Mouse (Mus musculus) embryonic facial prominence, embryonic 10.5 days (tissue): ENCODE measurements around the gene Cntln. TPM values are rescaled to one million over a fixed set of nuclear protein-coding genes. Genes with fewer than 3 reads are reported as not detected.

Experiments
- DNase-seq: peaks from one replicate; pipeline ENCODE4 v3.0.0-alpha.2; 2017; ENCODE audit warnings: low spot score
- H3K27ac ChIP-seq: fragments of 300-500 bp; sonication (generic); replicated peaks from 2 replicates; pipeline ENCODE4 v1.5.1; 2016; ENCODE audit warnings: mild to moderate bottlenecking
- H3K27me3 ChIP-seq: fragments of 300-500 bp; sonication (generic); replicated peaks from 2 replicates; pipeline ENCODE4 v1.6.1; 2016; ENCODE audit warnings: low read depth, mild to moderate bottlenecking; ENCODE audit not compliant: poor library complexity, severe bottlenecking
- H3K36me3 ChIP-seq: fragments of 300-500 bp; sonication (generic); replicated peaks from 2 replicates; pipeline ENCODE4 v1.6.1; 2016; ENCODE audit warnings: mild to moderate bottlenecking, moderate library complexity
- H3K4me1 ChIP-seq: fragments of 300-500 bp; sonication (generic); 2 replicates; pipeline ENCODE4 v1.6.1; 2016
- H3K4me3 ChIP-seq: fragments of 300-500 bp; sonication (generic); 2 replicates; pipeline ENCODE4 v1.5.1; 2016; ENCODE audit warnings: mild to moderate bottlenecking, moderate library complexity
- H3K9me3 ChIP-seq: fragments of 300-500 bp; sonication (generic); 2 replicates; pipeline ENCODE4 v1.6.1; 2016; ENCODE audit warnings: mild to moderate bottlenecking
- WGBS: fragments of 180-500 bp; shearing (Covaris S2); methylation state at CpG from one replicate; pipeline ENCODE4 v1.1.7; 2016; 5-methylcytosine and 5-hydroxymethylcytosine counted together
- polyA plus RNA-seq: library from polyadenylated mRNA; unstranded; fragments of >200 nt; fragmentation: Nextera tagmentation; extraction: Ambion mirVana; gene quantifications from 2 replicates; pipeline ENCODE4 v1.2.1, GENCODE M21; 2016

The Cntln gene
- 5.8 and 6.5 TPM in 2 replicates for polyA plus RNA-seq

- WGBS: under 1% methylated on average over 50 of the region's 50 CpGs
- H3K36me3 ChIP-seq: no peaks in the 10 kb centered on the region
Measured at GRCm38 (mm10) chr4:84884111-84884538, at the start of gene Cntln. Gene Cntln, plus strand, starts transcription at chr4:84884309.

GRCm38 (mm10) chr4:84836979-84837378 lies 47.1 kb upstream of the Cntln start:
- WGBS: 46% methylated on average over 5 of the region's 5 CpGs
- no peaks in the 10 kb centered on the region for H3K9me3 ChIP-seq
- no peak overlapping the region for H3K27ac ChIP-seq
- H3K4me1 ChIP-seq: 0 out of 2 replicates have a peak, but pooled peaks cover 4% of the 10 kb centered on the region
- H3K36me3 ChIP-seq: no peaks in the 10 kb centered on the region
- DNase-seq: peak; percentile 50
- H3K4me3 ChIP-seq: no peak overlapping the region
- no peaks in the 10 kb centered on the region for H3K27me3 ChIP-seq

More at GRCm38 (mm10) chr4:84884111-84884538, at the start of gene Cntln:
- H3K4me1 ChIP-seq: peaks cover 13% of the 10 kb centered on the region
- peak within 1 kb of the TSS; percentile 79 for H3K4me3 ChIP-seq
- H3K9me3 ChIP-seq: peaks cover 6% of the 10 kb centered on the region; the same call in 1 of the 2 replicates
- peaks cover 8% of the 10 kb centered on the region; the same call in 1 of the 2 replicates for H3K27me3 ChIP-seq
- peak; percentile 96 for DNase-seq
- H3K27ac ChIP-seq: peak within 1 kb of the TSS; percentile 98

- H3K9me3 ChIP-seq: no peaks in the 10 kb centered on the region
- WGBS: 82% methylated on average over 3 of the region's 3 CpGs
- 0 out of 2 replicates have a peak, but pooled peaks cover 4% of the 10 kb centered on the region for H3K4me1 ChIP-seq
- H3K36me3 ChIP-seq: no peaks in the 10 kb centered on the region
- no peak overlapping the region for H3K27ac ChIP-seq
- DNase-seq: no peak
- no peaks in the 10 kb centered on the region for H3K27me3 ChIP-seq
- no peak overlapping the region for H3K4me3 ChIP-seq
Measured at GRCm38 (mm10) chr4:84838545-84838944, 45.6 kb upstream of the Cntln start.

GRCm38 (mm10) chr4:84839466-84839865 lies 44.6 kb upstream of the Cntln start:
- H3K27ac ChIP-seq: no peak overlapping the region
- 0 out of 2 replicates have a peak, but pooled peaks cover 4% of the 10 kb centered on the region for H3K4me1 ChIP-seq
- no peak for DNase-seq
- H3K4me3 ChIP-seq: no peak overlapping the region
- WGBS: 85% methylated on average over 2 of the region's 2 CpGs
- H3K36me3 ChIP-seq: no peaks in the 10 kb centered on the region
- no peaks in the 10 kb centered on the region for H3K27me3 ChIP-seq
- no peaks in the 10 kb centered on the region for H3K9me3 ChIP-seq

GRCm38 (mm10) chr4:84857588-84857987 lies 26.5 kb upstream of the Cntln start:
- H3K36me3 ChIP-seq: no peaks in the 10 kb centered on the region
- H3K27ac ChIP-seq: no peak overlapping the region
- no peaks in the 10 kb centered on the region for H3K9me3 ChIP-seq
- no peak for DNase-seq
- H3K4me3 ChIP-seq: no peak overlapping the region
- H3K4me1 ChIP-seq: peaks cover 18% of the 10 kb centered on the region
- 77% methylated on average over 2 of the region's 2 CpGs for WGBS
- no peaks in the 10 kb centered on the region for H3K27me3 ChIP-seq

- WGBS: 60% methylated on average over 3 of the region's 3 CpGs
- no peak for DNase-seq
- H3K4me3 ChIP-seq: no peak overlapping the region
- no peaks in the 10 kb centered on the region for H3K36me3 ChIP-seq
- no peak overlapping the region for H3K27ac ChIP-seq
- H3K4me1 ChIP-seq: no peaks in the 10 kb centered on the region
- H3K9me3 ChIP-seq: no peaks in the 10 kb centered on the region
- H3K27me3 ChIP-seq: no peaks in the 10 kb centered on the region
Measured at GRCm38 (mm10) chr4:84876347-84876746, 7.8 kb upstream of the Cntln start.

GRCm38 (mm10) chr4:84883646-84884045 lies 463 bp upstream of the Cntln start:
- Histone ChIP-seq H3K27ac (peak overlapping the region; percentile 98), H3K4me1 (peaks cover 13% of the 10 kb centered on the region), H3K27me3 (peaks cover 8% of the 10 kb centered on the region; the same call in 1 of the 2 replicates), H3K4me3 (peak overlapping the region; percentile 79), H3K9me3 (peaks cover 6% of the 10 kb centered on the region; the same call in 1 of the 2 replicates), H3K36me3 (no peaks in the 10 kb centered on the region)
- 74% methylated on average over 12 of the region's 12 CpGs for WGBS
- DNase-seq: no peak

GRCm38 (mm10) chr4:84884539-84885270 lies 596 bp downstream of the Cntln start:
- H3K4me3 ChIP-seq: peak overlapping the region; percentile 79
- WGBS: 3% methylated on average over 60 of the region's 60 CpGs
- H3K27ac ChIP-seq: peak overlapping the region; percentile 98
- peaks cover 13% of the 10 kb centered on the region for H3K4me1 ChIP-seq
- H3K27me3 ChIP-seq: peaks cover 8% of the 10 kb centered on the region; the same call in 1 of the 2 replicates
- H3K9me3 ChIP-seq: peaks cover 6% of the 10 kb centered on the region; the same call in 1 of the 2 replicates
- H3K36me3 ChIP-seq: no peaks in the 10 kb centered on the region
- DNase-seq: peak; percentile 78

GRCm38 (mm10) chr4:84885271-84885540 lies 1.1 kb downstream of the Cntln start:
- 53% methylated on average over 1 of the region's 1 CpGs for WGBS
- DNase-seq: no peak

GRCm38 (mm10) chr4:84918393-84918792 lies 34.3 kb downstream of the Cntln start:
- no peak for DNase-seq
- Histone ChIP-seq H3K36me3 (no peaks in the 10 kb centered on the region), H3K4me1 (no peaks in the 10 kb centered on the region), H3K9me3 (peaks cover 3% of the 10 kb centered on the region; the same call in 1 of the 2 replicates), H3K27ac (no peak overlapping the region), H3K27me3 (no peaks in the 10 kb centered on the region), H3K4me3 (no peak overlapping the region)
- 96% methylated on average over 1 of the region's 1 CpGs for WGBS

More at GRCm38 (mm10) chr4:84885271-84885540, 1.1 kb downstream of the Cntln start:
- Histone ChIP-seq H3K36me3 (peaks cover 1% of the 10 kb centered on the region), H3K4me3 (peak overlapping the region; percentile 79), H3K27ac (peak overlapping the region; percentile 98), H3K9me3 (peaks cover 6% of the 10 kb centered on the region; the same call in 1 of the 2 replicates), H3K27me3 (peaks cover 8% of the 10 kb centered on the region; the same call in 1 of the 2 replicates), H3K4me1 (peaks cover 13% of the 10 kb centered on the region)

- Histone ChIP-seq H3K36me3 (peaks cover 6% of the 10 kb centered on the region; the same call in 1 of the 2 replicates), H3K9me3 (no peaks in the 10 kb centered on the region), H3K27ac (no peak overlapping the region), H3K27me3 (no peaks in the 10 kb centered on the region), H3K4me3 (no peak overlapping the region), H3K4me1 (no peaks in the 10 kb centered on the region)
- no peak for DNase-seq
- WGBS: 89% methylated on average over 6 of the region's 6 CpGs
Measured at GRCm38 (mm10) chr4:84934342-84934929, 50.3 kb downstream of the Cntln start.

GRCm38 (mm10) chr4:84942059-84942458 lies 58.0 kb downstream of the Cntln start:
- WGBS: 69% methylated on average over 2 of the region's 2 CpGs
- Histone ChIP-seq H3K9me3 (no peaks in the 10 kb centered on the region), H3K27me3 (no peaks in the 10 kb centered on the region), H3K4me1 (peaks cover 5% of the 10 kb centered on the region), H3K36me3 (no peaks in the 10 kb centered on the region), H3K27ac (no peak overlapping the region), H3K4me3 (no peak overlapping the region)
- DNase-seq: no peak

GRCm38 (mm10) chr4:84942651-84943050 lies 58.5 kb downstream of the Cntln start:
- Histone ChIP-seq H3K4me1 (peaks cover 5% of the 10 kb centered on the region), H3K4me3 (no peak overlapping the region), H3K36me3 (no peaks in the 10 kb centered on the region), H3K27me3 (no peaks in the 10 kb centered on the region), H3K9me3 (no peaks in the 10 kb centered on the region), H3K27ac (no peak overlapping the region)
- WGBS: 77% methylated on average over 2 of the region's 2 CpGs
- DNase-seq: no peak
